ENCODE assay signal across 9 mouse cellular contexts in genomic region chr8:122719500-122720065, GRCm38 (mm10). TPM values are rescaled to one million over a fixed set of nuclear protein-coding genes. Genes with fewer than 3 reads are reported as not detected.
DNase-seq lines count a peak whose midpoint lies in the region; ATAC-seq and TF ChIP-seq lines count a peak whose summit lies in the region.
"Had no signal": no experiment of that assay in that cellular context is flagged by ENCODE, and none has a peak within 500 bp of the region (broad histone marks: within the 10 kb centered on the region; RNA-seq: fewer than 3 reads in every experiment).

No protein-coding gene starts in this region.

- peaks cover 15% of the 10 kb centered on the region for H3K4me1 ChIP-seq in heart, adult 2 months (ENCODE audit: control insufficient read depth, insufficient read depth, low read length)
- peaks cover 85% of the 10 kb centered on the region for H3K4me1 ChIP-seq in erythroblast, embryonic 14.5 days (ENCODE audit: control insufficient read depth)
- peaks cover 20% of the 10 kb centered on the region for H3K4me1 ChIP-seq in hindbrain, embryonic 16.5 days (ENCODE audit: control insufficient read depth, insufficient read depth, low read depth, low read length)
- no peaks in the 10 kb centered on the region for H3K4me1 ChIP-seq in stomach, postnatal 0 days (replicated peaks; ENCODE audit: control insufficient read depth, insufficient read depth)

- H3K79me2 ChIP-seq in heart, adult 2 months (replicated peaks; ENCODE audit: control insufficient read depth, insufficient read depth, low read length) = no peaks in the 10 kb centered on the region

- 24% methylated on average over 7 of the region's 7 CpGs for WGBS in heart, adult 2 months
- WGBS in hindbrain, embryonic 16.5 days = 34% methylated on average over 7 of the region's 7 CpGs
- 22% methylated on average over 7 of the region's 7 CpGs for WGBS in stomach, postnatal 0 days

- peak; percentile 37 for TF ChIP-seq CTCF in heart, adult 2 months (IDR thresholded peaks at IDR 0.05)
- peak; percentile 34; the same call in 1 of the 2 replicates for TF ChIP-seq CTCF in stomach, postnatal 0 days (IDR thresholded peaks at IDR 0.05; ENCODE audit: low read depth)

- no peaks in the 10 kb centered on the region for H3K9me3 ChIP-seq in erythroblast, embryonic 14.5 days (ENCODE audit: control insufficient read depth, low read length)
- no peaks in the 10 kb centered on the region for H3K9me3 ChIP-seq in hindbrain, embryonic 16.5 days (ENCODE audit: control insufficient read depth, low read length)
- no peaks in the 10 kb centered on the region for H3K9me3 ChIP-seq in stomach, postnatal 0 days (ENCODE audit: control insufficient read depth, low read length)

- DNase-seq in heart, adult 2 months = peak; percentile 45 to 55
- no peak for DNase-seq in heart, postnatal 25 days (ENCODE audit: low spot score)
- peak; percentile 39 to 43 for DNase-seq in lung, postnatal 4 days
- no peak for DNase-seq in stomach, postnatal 0 days (ENCODE audit: low spot score)
- no peak for DNase-seq in layer of hippocampus, postnatal 25 days (ENCODE audit: extremely low spot score in 1 of 2, low spot score in 1 of 2)
- DNase-seq in frontal cortex, postnatal 25 days (ENCODE audit: low spot score in 2 of 2) = no peak

- peak; percentile 79; the same call in 1 of the 2 replicates for TF ChIP-seq EP300 in heart, adult 2 months (IDR thresholded peaks at IDR 0.05; ENCODE audit: insufficient read depth, low read depth, low read length)
- no peak for TF ChIP-seq EP300 in stomach, postnatal 0 days (optimal IDR thresholded peaks at IDR 0.05)

- 0 out of 2 replicates have a peak, but pooled peaks have one; percentile 9 for ATAC-seq in hindbrain, embryonic 16.5 days
- ATAC-seq in stomach, postnatal 0 days (ENCODE audit: low FRiP score, low TSS enrichment) = peak; percentile 16; the same call in 1 of the 2 replicates
- ATAC-seq: Patski had no signal

- peak overlapping the region; percentile 45 for H3K27ac ChIP-seq in heart, adult 2 months
- peak overlapping the region; percentile 78 for H3K27ac ChIP-seq in hindbrain, embryonic 16.5 days (ENCODE audit: low read depth, low read length)
- no peak overlapping the region for H3K27ac ChIP-seq in stomach, postnatal 0 days (replicated peaks)

- no peaks in the 10 kb centered on the region for H3K27me3 ChIP-seq in heart, adult 2 months (ENCODE audit: control insufficient read depth, insufficient read depth, low read length)
- peaks cover 78% of the 10 kb centered on the region for H3K27me3 ChIP-seq in erythroblast, embryonic 14.5 days (ENCODE audit: control insufficient read depth)
- no peaks in the 10 kb centered on the region for H3K27me3 ChIP-seq in hindbrain, embryonic 16.5 days (replicated peaks; ENCODE audit: control insufficient read depth, insufficient read depth, low read length)
- no peaks in the 10 kb centered on the region for H3K27me3 ChIP-seq in stomach, postnatal 0 days (ENCODE audit: control insufficient read depth, insufficient read depth, low read length)

- peak overlapping the region; percentile 11; the same call in 1 of the 2 replicates for H3K4me3 ChIP-seq in heart, adult 2 months
- H3K4me3 ChIP-seq in erythroblast, embryonic 14.5 days (replicated peaks) = peak overlapping the region; percentile 59
- no peak overlapping the region for H3K4me3 ChIP-seq in hindbrain, embryonic 16.5 days (ENCODE audit: low read length)
- H3K4me3 ChIP-seq in stomach, postnatal 0 days (ENCODE audit: low read depth, low read length) = no peak overlapping the region

- H3K9ac ChIP-seq in heart, adult 2 months (ENCODE audit: low read depth, low read length) = no peak overlapping the region
- peak overlapping the region; percentile 37; the same call in 1 of the 2 replicates for H3K9ac ChIP-seq in hindbrain, embryonic 16.5 days (ENCODE audit: low read depth, low read length)
- no peak overlapping the region for H3K9ac ChIP-seq in stomach, postnatal 0 days (ENCODE audit: low read length)

- intact Hi-C loops in heart, adult 2 months (cut with DNase I) = no loop called here
- intact Hi-C loops in heart, postnatal 25 days (cut with DNase I) = no loop called here

- no peaks in the 10 kb centered on the region for H3K36me3 ChIP-seq in heart, adult 2 months (ENCODE audit: control insufficient read depth, insufficient read depth, low read length)
- H3K36me3 ChIP-seq in erythroblast, embryonic 14.5 days (ENCODE audit: control insufficient read depth) = no peaks in the 10 kb centered on the region; the same call in 1 of the 2 replicates
- no peaks in the 10 kb centered on the region for H3K36me3 ChIP-seq in hindbrain, embryonic 16.5 days (ENCODE audit: control insufficient read depth, insufficient read depth, low read length)
- no peaks in the 10 kb centered on the region for H3K36me3 ChIP-seq in stomach, postnatal 0 days (ENCODE audit: control insufficient read depth, insufficient read depth, low read length)

- TF ChIP-seq POLR2A in heart, adult 2 months (IDR thresholded peaks at IDR 0.05; ENCODE audit: insufficient read depth, low read depth, low read length) = 0 out of 2 replicates have a peak, but pooled peaks have one; percentile 39

- no peak overlapping the region for H3K4me2 ChIP-seq in hindbrain, embryonic 16.5 days (ENCODE audit: low read length)
- H3K4me2 ChIP-seq in stomach, postnatal 0 days (replicated peaks; ENCODE audit: low read depth) = no peak overlapping the region

RNA-seq across cellular contexts. Expression of gene Cbfa2t3, which starts 20.7 kb away (rescaled TPM):
- 10 to 100 TPM; 21.8 to 22.3 TPM for total RNA-seq in heart, adult 2 months (2021)
- polyA plus RNA-seq in heart, adult 2 months (2012; rRNA removed) = 10.2 and 10.9 TPM in 2 replicates
- 10 to 100 TPM; 18.5 to 25.3 TPM for total RNA-seq in heart, postnatal 25 days (2021)
- polyA plus RNA-seq in erythroblast, embryonic 14.5 days (2012) = 6.1 and 8.9 TPM in 2 replicates
- 12.6 and 18.3 TPM in 2 replicates for polyA plus RNA-seq in hindbrain, embryonic 16.5 days (2015; fragmentation: Nextera tagmentation; extraction: Ambion mirVana)
- polyA plus RNA-seq in stomach, postnatal 0 days (2015; fragmentation: Nextera tagmentation; extraction: Ambion mirVana) = 1.8 and 2.4 TPM in 2 replicates
- total RNA-seq in layer of hippocampus, postnatal 25 days (2021) = 10 to 100 TPM; 40.0 to 43.6 TPM

RNA-seq across cellular contexts. Expression of gene Acsf3, which starts 55.7 kb away (rescaled TPM):
- total RNA-seq in heart, adult 2 months (2021) = 10 to 100 TPM; 25.1 to 29.6 TPM
- polyA plus RNA-seq in heart, adult 2 months (2012; rRNA removed) = 25.6 and 33.6 TPM in 2 replicates
- 10 to 100 TPM; 29.4 to 31.7 TPM for total RNA-seq in heart, postnatal 25 days (2021)
- polyA plus RNA-seq in erythroblast, embryonic 14.5 days (2012) = 2.5 and 2.8 TPM in 2 replicates
- 17.8 and 19.3 TPM in 2 replicates for polyA plus RNA-seq in hindbrain, embryonic 16.5 days (2015; fragmentation: Nextera tagmentation; extraction: Ambion mirVana)
- 14.7 and 15.4 TPM in 2 replicates for polyA plus RNA-seq in stomach, postnatal 0 days (2015; fragmentation: Nextera tagmentation; extraction: Ambion mirVana)
- 10 to 100 TPM; 14.8 to 22.0 TPM for total RNA-seq in layer of hippocampus, postnatal 25 days (2021)

Comparison
In these comparisons a context has a peak if more than half of its experiments do, and no peak if none do; other contexts are left out.
1. DNase-seq: peak in heart, adult 2 months (2 of 2) and lung, postnatal 4 days (2 of 2); none in heart, postnatal 25 days (single experiment), stomach, postnatal 0 days (single experiment), layer of hippocampus, postnatal 25 days (0 of 2) and frontal cortex, postnatal 25 days (0 of 2).
2. H3K4me3 ChIP-seq: peak in heart, adult 2 months (single experiment) and erythroblast, embryonic 14.5 days (single experiment); none in hindbrain, embryonic 16.5 days (single experiment) and stomach, postnatal 0 days (single experiment).